Mouse (Mus musculus): Measurements from ENCODE around the gene Pmvk. TPM values are rescaled to one million over a fixed set of nuclear protein-coding genes. Genes with fewer than 3 reads are reported as not detected.

Gene Pmvk
- total and polyA plus RNA-seq, 2 experiments from 2014 or later, result 80.1 to 96.8 TPM

DNA sequence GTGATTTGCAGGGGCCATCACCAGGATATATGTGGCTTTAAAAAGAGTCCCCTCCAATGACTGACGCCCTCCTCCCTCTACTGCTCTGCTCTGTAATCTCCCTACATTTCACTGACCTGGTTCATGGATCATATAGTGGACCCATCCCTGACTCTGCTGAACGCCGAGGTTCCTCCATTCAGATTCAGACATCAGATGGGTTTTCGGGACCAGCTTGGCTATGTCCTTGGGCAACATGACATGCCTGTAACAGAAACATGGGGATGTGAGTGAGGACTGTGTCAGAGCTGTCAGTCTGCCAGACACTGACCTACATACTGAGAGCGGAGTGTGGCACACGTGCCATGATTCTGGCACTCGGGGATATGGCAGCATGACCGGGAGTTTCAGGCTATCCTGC lies 38.2 kb upstream of the Pmvk start:
- DNase-seq (no peak), ATAC-seq (no peak)
- peaks cover 4% of the 10 kb centered on the region; the same call in 1 of the 2 replicates for H3K36me3 ChIP-seq (ENCODE audit: insufficient read depth)
- peaks cover 18% of the 10 kb centered on the region for H3K4me1 ChIP-seq (ENCODE audit: insufficient read depth)
- 95% methylated on average over 8 of the region's 8 CpGs for WGBS
- H3K27me3 ChIP-seq (ENCODE audit: insufficient read depth, low read length), result no peaks in the 10 kb centered on the region
- no peak for TF ChIP-seq CTCF (IDR thresholded peaks at IDR 0.05; ENCODE audit: low read depth)
- H3K27ac ChIP-seq (ENCODE audit: low read depth, low read length), result no peak overlapping the region
- no peak overlapping the region for H3K4me3 ChIP-seq (ENCODE audit: low read depth, low read length)
- H3K4me2 ChIP-seq (ENCODE audit: low read depth), result no peak overlapping the region
- no peaks in the 10 kb centered on the region for H3K9me3 ChIP-seq (ENCODE audit: low read length)
- H3K9ac ChIP-seq, result no peak overlapping the region

GRCm38 (mm10) chr3:89417131-89417530 lies 37.2 kb upstream of the Pmvk start:
- DNase-seq (no peak), ATAC-seq (no peak)
- peak overlapping the region; percentile 83 for H3K4me2 ChIP-seq (ENCODE audit: low read depth)
- no peak for TF ChIP-seq CTCF (IDR thresholded peaks at IDR 0.05; ENCODE audit: low read depth)
- H3K4me1 ChIP-seq (ENCODE audit: insufficient read depth), result peaks cover 16% of the 10 kb centered on the region
- H3K27me3 ChIP-seq (ENCODE audit: insufficient read depth, low read length), result no peaks in the 10 kb centered on the region
- peaks cover 4% of the 10 kb centered on the region; the same call in 1 of the 2 replicates for H3K36me3 ChIP-seq (ENCODE audit: insufficient read depth)
- peak overlapping the region; percentile 67 for H3K4me3 ChIP-seq (ENCODE audit: low read depth, low read length)
- WGBS, result 26% methylated on average over 2 of the region's 2 CpGs
- no peak overlapping the region for H3K27ac ChIP-seq (ENCODE audit: low read depth, low read length)
- peak overlapping the region; percentile 40; the same call in 1 of the 2 replicates for H3K9ac ChIP-seq
- H3K9me3 ChIP-seq (ENCODE audit: low read length), result no peaks in the 10 kb centered on the region

GRCm38 (mm10) chr3:89417840-89418169 lies 36.5 kb upstream of the Pmvk start:
- Histone ChIP-seq H3K36me3 (ENCODE audit: insufficient read depth) (peaks cover 4% of the 10 kb centered on the region; the same call in 1 of the 2 replicates), H3K4me3 (ENCODE audit: low read depth, low read length) (peak overlapping the region; percentile 67), H3K9me3 (ENCODE audit: low read length) (no peaks in the 10 kb centered on the region), H3K9ac (peak overlapping the region; percentile 40), H3K27me3 (ENCODE audit: insufficient read depth, low read length) (no peaks in the 10 kb centered on the region), H3K27ac (ENCODE audit: low read depth, low read length) (no peak overlapping the region), H3K4me1 (ENCODE audit: insufficient read depth) (peaks cover 16% of the 10 kb centered on the region), H3K4me2 (ENCODE audit: low read depth) (peak overlapping the region; percentile 83)
- DNase-seq (no peak), ATAC-seq (peak; percentile 56)
- no peak for TF ChIP-seq CTCF (IDR thresholded peaks at IDR 0.05; ENCODE audit: low read depth)
- WGBS, result 1% methylated on average over 20 of the region's 20 CpGs

DNA sequence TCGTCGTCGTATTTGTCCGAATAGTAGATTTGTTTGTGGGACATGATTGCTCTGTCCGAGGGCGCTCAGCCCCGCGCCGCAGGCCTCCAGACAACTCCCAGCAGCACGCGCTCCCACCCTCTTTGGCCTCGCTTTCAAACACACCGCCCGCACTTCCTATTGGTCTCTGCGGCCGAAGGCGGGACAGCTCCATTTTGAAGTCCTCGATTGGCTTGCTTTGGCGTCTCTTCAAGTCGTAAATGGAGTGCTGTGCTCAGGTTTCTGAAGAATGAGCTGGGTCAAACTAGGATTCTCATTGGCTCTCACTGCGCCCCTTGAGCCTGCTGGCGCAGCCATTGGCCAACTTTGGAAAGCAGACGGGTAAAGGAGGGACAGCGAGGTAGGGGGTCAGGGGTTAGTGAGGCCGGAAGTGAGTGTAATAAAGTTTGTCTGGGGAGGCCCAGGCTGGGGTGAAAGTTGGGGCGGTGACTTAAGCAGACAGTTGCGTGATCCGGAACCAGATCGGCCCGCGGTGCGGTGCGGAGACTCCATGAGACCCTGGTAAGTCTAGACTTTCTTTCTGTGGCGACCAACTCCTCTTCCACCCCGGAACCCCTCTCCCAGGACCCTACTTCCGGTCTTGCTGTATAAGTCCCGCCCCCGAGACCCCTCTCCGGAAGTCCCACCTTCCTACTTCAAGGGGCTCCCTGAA lies 36.0 kb upstream of the Pmvk start, which contains the start of the genes Cks1b and Shc1:
TSS of gene Cks1b (minus strand) at position 214 of the 691 bp plus-strand sequence.
TSS of gene Shc1 (plus strand) at position 274 of the 691 bp plus-strand sequence.
- WGBS, result 1% methylated on average over 36 of the region's 39 CpGs

GRCm38 (mm10) chr3:89418861-89419250 lies 35.5 kb upstream of the Pmvk start:
- peak overlapping the region; percentile 46 for H3K9ac ChIP-seq
- WGBS, result 2% methylated on average over 16 of the region's 16 CpGs
- DNase-seq, result no peak
- H3K27me3 ChIP-seq (ENCODE audit: insufficient read depth, low read length), result no peaks in the 10 kb centered on the region
- peak overlapping the region; percentile 80 for H3K27ac ChIP-seq (ENCODE audit: low read depth, low read length)
- peaks cover 16% of the 10 kb centered on the region for H3K4me1 ChIP-seq (ENCODE audit: insufficient read depth)
- peak overlapping the region; percentile 67 for H3K4me3 ChIP-seq (ENCODE audit: low read depth, low read length)
- no peak for ATAC-seq
- peaks cover 4% of the 10 kb centered on the region; the same call in 1 of the 2 replicates for H3K36me3 ChIP-seq (ENCODE audit: insufficient read depth)
- H3K9me3 ChIP-seq (ENCODE audit: low read length), result no peaks in the 10 kb centered on the region
- no peak for TF ChIP-seq CTCF (IDR thresholded peaks at IDR 0.05; ENCODE audit: low read depth)
- H3K4me2 ChIP-seq (ENCODE audit: low read depth), result peak overlapping the region; percentile 83

More for the DNA sequence above, 36.0 kb upstream of the Pmvk start, which contains the start of the genes Cks1b and Shc1:
- H3K27ac ChIP-seq (ENCODE audit: low read depth, low read length), result peak within 1 kb of the TSS; percentile 80
- DNase-seq (peak; percentile 98), ATAC-seq (peak; percentile 94)
- H3K36me3 ChIP-seq (ENCODE audit: insufficient read depth), result peaks cover 4% of the 10 kb centered on the region; the same call in 1 of the 2 replicates
- H3K4me1 ChIP-seq (ENCODE audit: insufficient read depth), result peaks cover 16% of the 10 kb centered on the region
- H3K9ac ChIP-seq, result peak within 1 kb of the TSS; percentile 46
- H3K4me2 ChIP-seq (ENCODE audit: low read depth), result peak within 1 kb of the TSS; percentile 83
- TF ChIP-seq CTCF (IDR thresholded peaks at IDR 0.05; ENCODE audit: low read depth), result no peak
- peak within 1 kb of the TSS; percentile 67 for H3K4me3 ChIP-seq (ENCODE audit: low read depth, low read length)
- H3K27me3 ChIP-seq (ENCODE audit: insufficient read depth, low read length), result no peaks in the 10 kb centered on the region
- H3K9me3 ChIP-seq (ENCODE audit: low read length), result no peaks in the 10 kb centered on the region

DNA sequence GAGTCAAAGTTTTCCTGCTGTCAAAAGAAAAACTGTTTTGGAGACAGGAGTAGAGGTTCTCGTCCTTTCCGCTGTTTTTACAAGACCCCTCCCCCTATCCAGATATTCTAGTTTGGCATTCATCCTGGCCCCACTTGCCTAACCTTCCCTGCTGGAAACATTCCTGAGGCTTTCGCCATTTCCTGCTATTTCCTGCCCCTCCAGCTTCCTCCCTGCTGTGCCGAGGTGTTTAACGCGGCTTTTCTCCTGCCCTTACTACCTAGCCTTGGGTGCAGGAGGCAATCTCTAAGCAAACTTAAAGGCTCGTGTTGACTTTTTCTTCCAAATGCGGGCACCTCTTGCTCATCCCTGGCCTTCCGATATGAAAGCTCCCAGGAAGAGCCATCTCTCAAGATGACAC lies 34.8 kb upstream of the Pmvk start:
- DNase-seq (no peak), ATAC-seq (no peak)
- Histone ChIP-seq H3K9me3 (ENCODE audit: low read length) (no peaks in the 10 kb centered on the region), H3K27me3 (ENCODE audit: insufficient read depth, low read length) (no peaks in the 10 kb centered on the region), H3K27ac (ENCODE audit: low read depth, low read length) (peak overlapping the region; percentile 80; the same call in 1 of the 2 replicates), H3K4me3 (ENCODE audit: low read depth, low read length) (peak overlapping the region; percentile 67), H3K9ac (peak overlapping the region; percentile 46), H3K4me2 (ENCODE audit: low read depth) (peak overlapping the region; percentile 83), H3K36me3 (ENCODE audit: insufficient read depth) (peaks cover 5% of the 10 kb centered on the region; the same call in 1 of the 2 replicates), H3K4me1 (ENCODE audit: insufficient read depth) (peaks cover 16% of the 10 kb centered on the region)
- TF ChIP-seq CTCF (IDR thresholded peaks at IDR 0.05; ENCODE audit: low read depth), result no peak
- 3% methylated on average over 9 of the region's 9 CpGs for WGBS

GRCm38 (mm10) chr3:89419981-89420380 lies 34.4 kb upstream of the Pmvk start:
- no peak for TF ChIP-seq CTCF (IDR thresholded peaks at IDR 0.05; ENCODE audit: low read depth)
- Histone ChIP-seq H3K4me1 (ENCODE audit: insufficient read depth) (peaks cover 16% of the 10 kb centered on the region), H3K27me3 (ENCODE audit: insufficient read depth, low read length) (no peaks in the 10 kb centered on the region), H3K36me3 (ENCODE audit: insufficient read depth) (0 out of 2 replicates have a peak, but pooled peaks cover 2% of the 10 kb centered on the region), H3K27ac (ENCODE audit: low read depth, low read length) (no peak overlapping the region), H3K9ac (0 out of 2 replicates have a peak overlapping the region, but pooled peaks have one; percentile 46), H3K9me3 (ENCODE audit: low read length) (no peaks in the 10 kb centered on the region), H3K4me3 (ENCODE audit: low read depth, low read length) (peak overlapping the region; percentile 67; the same call in 1 of the 2 replicates), H3K4me2 (ENCODE audit: low read depth) (peak overlapping the region; percentile 83)
- 41% methylated on average over 3 of the region's 3 CpGs for WGBS
- ATAC-seq, result no peak
- DNase-seq, result no peak

Data from forebrain, postnatal 0 days (tissue).